Mouse (Mus musculus): ENCODE data around the gene Adk. TPM values are rescaled to one million over a fixed set of nuclear protein-coding genes. Genes with fewer than 3 reads are reported as not detected.

Adk gene
- 57.0 and 62.6 TPM in 2 replicates for polyA plus RNA-seq (2015; fragmentation: Nextera tagmentation; extraction: Ambion mirVana)

DNA sequence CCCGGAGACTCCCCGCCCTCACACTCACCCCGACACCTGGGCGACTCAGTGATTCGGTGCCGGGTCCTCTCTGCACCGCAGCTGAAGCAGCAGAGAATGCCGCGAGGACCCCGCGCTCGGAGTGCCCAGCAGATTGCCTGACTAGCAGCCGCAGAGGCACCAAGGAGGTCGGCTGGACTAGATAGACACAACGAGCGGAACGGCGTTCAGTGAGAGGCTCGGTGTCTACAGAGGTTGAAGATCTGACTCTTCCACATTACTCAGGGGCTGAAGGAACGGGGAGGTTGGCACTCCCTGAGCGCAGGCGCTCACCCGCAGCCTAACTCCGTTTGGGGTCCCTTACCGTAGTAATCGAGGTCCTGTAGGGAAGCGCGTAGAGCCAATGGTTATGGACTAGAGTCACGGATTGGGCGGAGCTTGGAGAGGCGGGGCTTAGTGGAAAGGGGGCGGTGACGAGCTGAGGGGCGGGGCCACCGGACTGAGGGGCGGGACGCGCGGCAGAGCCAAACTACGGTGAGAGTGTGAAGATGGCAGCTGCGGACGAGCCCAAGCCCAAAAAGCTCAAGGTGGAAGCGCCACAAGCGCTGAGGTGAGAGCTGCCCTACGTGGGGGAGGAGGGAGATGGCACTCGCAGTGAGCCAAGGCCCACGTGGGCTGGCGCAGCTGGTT is at the start of gene Adk, which contains the start of gene Ap3m1:
TSS of gene Adk (plus strand) at position 463 of the 669 bp plus-strand sequence.
TSS of gene Ap3m1 (minus strand) at position 397 of the 669 bp plus-strand sequence.

DNA sequence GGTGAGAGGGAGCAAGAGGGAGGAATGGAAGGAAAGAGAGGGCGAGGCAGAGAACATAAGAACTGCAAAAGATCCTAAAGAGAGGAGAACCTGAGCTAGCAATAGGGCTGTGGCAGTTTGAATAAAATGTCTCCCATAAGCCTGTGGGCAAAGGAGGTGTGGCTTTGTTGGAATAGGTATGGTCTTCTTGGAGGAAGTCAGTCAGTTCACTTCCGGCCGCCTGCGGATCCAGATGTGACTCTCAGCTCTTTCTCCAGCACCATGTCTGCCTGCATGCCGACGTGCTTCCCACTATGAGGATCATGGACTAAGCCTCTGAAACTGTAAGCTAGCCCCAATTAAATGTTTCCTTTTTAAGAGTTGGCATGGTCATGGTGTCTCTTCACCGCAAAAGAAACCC is 428.9 kb downstream of the Adk start, which contains the start of gene Kat6b:
TSS of gene Kat6b (plus strand) at position 204 of the 400 bp plus-strand sequence.

Other genes starting within 250 kb of the Adk start
- gene Plau, start 215.9 kb upstream of the Adk start, polyA plus RNA-seq (2015; fragmentation: Nextera tagmentation; extraction: Ambion mirVana), result 0.56 and 0.62 TPM in 2 replicates
- 15.8 and 16.6 TPM in 2 replicates for gene Vcl, start 123.2 kb upstream of the Adk start, polyA plus RNA-seq (2015; fragmentation: Nextera tagmentation; extraction: Ambion mirVana)
- gene Ap3m1, start 66 bp upstream of the Adk start, polyA plus RNA-seq (2015; fragmentation: Nextera tagmentation; extraction: Ambion mirVana), result 48.0 and 49.5 TPM in 2 replicates